Mouse (Mus musculus): Measurements from ENCODE around the gene Cfap58.

The Cfap58 gene

DNA sequence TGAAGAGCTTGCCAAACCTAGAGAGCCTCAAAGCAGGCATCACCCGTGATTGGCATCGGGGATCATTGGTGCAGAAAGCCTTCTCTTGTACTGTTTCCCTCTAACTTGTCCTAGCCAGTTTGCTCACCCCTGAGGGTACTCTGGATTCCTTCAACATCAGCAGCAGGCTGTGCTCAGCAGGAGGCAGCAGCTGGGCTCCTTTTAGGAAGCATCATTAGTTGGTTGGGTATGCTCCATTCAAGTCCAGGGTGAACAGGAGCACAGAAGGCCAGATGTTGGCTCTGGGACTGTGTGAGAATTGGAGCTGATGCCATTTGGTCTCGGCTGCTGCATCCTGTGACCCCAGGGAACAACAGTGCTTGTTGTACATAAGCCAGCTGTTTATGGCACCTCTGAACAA lies 142.2 kb downstream of the Cfap58 start:
- in situ Hi-C loops (cut with MboI, MseI), result no loop called here

DNA sequence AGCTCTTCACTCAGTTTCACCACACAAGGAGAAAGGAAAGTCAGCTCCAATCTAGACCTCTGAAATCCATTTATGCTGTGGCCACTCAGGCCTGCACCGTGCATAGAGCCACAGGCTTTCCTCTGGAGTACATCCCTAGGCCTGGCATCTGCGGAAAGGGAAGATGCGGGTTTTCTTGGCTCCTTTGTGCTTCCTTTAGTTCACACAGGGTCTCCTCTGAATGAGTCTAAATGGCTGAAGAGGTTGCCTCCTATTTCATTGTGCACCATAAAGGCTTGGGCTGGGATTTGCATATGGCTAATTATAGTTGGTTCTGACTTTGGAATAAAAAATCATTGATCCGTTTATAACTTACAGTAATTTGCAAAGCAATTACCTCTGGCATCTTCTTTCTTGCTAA lies 144.0 kb downstream of the Cfap58 start:
- in situ Hi-C loops (cut with MboI, MseI), result no loop called here
